Mouse (Mus musculus) ES-Bruce4 (cell line): ENCODE data around the gene Noc3l.

ENCODE experiments used
- CTCF ChIP-seq: IDR thresholded peaks from one replicate; pipeline ENCODE4 v1.8.1; 2011; ENCODE audit warnings: low read depth, low read length
- EP300 ChIP-seq: IDR thresholded peaks from 2 replicates; pipeline ENCODE4 v1.6.1; 2011; ENCODE audit warnings: low read depth, low read length; ENCODE audit not compliant: insufficient read depth

DNA sequence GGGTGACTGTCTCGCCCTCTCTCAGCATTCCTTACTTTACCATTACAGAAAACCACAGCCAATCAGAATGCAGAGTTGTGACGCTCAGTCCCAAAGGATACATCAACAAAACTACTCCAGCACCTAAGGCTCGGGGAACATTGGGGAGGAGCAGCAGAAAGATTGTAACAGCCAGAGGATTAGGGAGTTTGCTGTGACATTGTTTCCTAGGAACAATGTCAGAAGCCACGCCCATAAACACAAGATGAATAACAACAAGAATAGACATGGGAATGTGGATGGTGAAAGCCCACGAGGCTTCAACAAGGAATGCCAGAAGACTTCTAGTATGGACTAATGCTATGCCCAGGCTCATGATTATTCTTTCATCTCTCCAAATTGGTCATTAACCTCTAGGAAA lies 61.0 kb downstream of the Noc3l start:
- TF ChIP-seq EP300 (no peak), CTCF (no peak)
